Mouse (Mus musculus) MEL (cell line): ENCODE results near the gene Kitl.

Experiments
- BHLHE40 ChIP-seq: IDR thresholded peaks from 2 replicates; pipeline ENCODE4 v1.6.1; 2012; ENCODE audit warnings: low read depth, mild to moderate bottlenecking, inconsistent platforms, low read length, improper control_type of control experiment, borderline replicate concordance
- CHD1 ChIP-seq: IDR thresholded peaks from 2 replicates; pipeline ENCODE4 v1.6.1; 2012; ENCODE audit warnings: low read depth, mild to moderate bottlenecking, inconsistent platforms, low read length, improper control_type of control experiment
- CTCF ChIP-seq, 3 experiments: IDR thresholded peaks in 2 of 3; conservative IDR thresholded peaks in 1 of 3; 2 replicates each; pipeline ENCODE4 v1.5.1; 2011 to 2012; ENCODE audit warnings: low read length in 3 of 3, low read depth in 2 of 3, mild to moderate bottlenecking in 2 of 3, improper control_type of control experiment in 1 of 3, inconsistent platforms in 1 of 3, mixed read lengths in 1 of 3, moderate library complexity in 1 of 3; ENCODE audit not compliant: control insufficient read depth in 1 of 3, insufficient read depth in 1 of 3, poor library complexity in 1 of 3, severe bottlenecking in 1 of 3
- MAX ChIP-seq: IDR thresholded peaks from 2 replicates; pipeline ENCODE4 v1.6.1; 2011; ENCODE audit warnings: low read length, improper control_type of control experiment
- MYB ChIP-seq: IDR thresholded peaks from 2 replicates; pipeline ENCODE4 v1.6.1; 2011; ENCODE audit warnings: mild to moderate bottlenecking, low read depth, low read length, improper control_type of control experiment
- NRF1 ChIP-seq: IDR thresholded peaks from 2 replicates; pipeline ENCODE4 v1.6.1; 2014; ENCODE audit warnings: low read depth, mild to moderate bottlenecking, inconsistent platforms, low read length, improper control_type of control experiment, moderate library complexity; ENCODE audit not compliant: poor library complexity, insufficient read depth, severe bottlenecking
- POLR2A ChIP-seq, 2 experiments: IDR thresholded peaks; 2 replicates each; pipeline ENCODE4 v1.6.1; 2011 to 2012; ENCODE audit warnings: low read length in 2 of 2, mild to moderate bottlenecking in 2 of 2, control low read depth in 1 of 2, improper control_type of control experiment in 1 of 2, low read depth in 1 of 2, moderate library complexity in 1 of 2; ENCODE audit not compliant: control insufficient read depth in 1 of 2, insufficient read depth in 1 of 2, poor library complexity in 1 of 2
- RAD21 ChIP-seq: IDR thresholded peaks from 2 replicates; pipeline ENCODE4 v1.6.1; 2011; ENCODE audit warnings: mild to moderate bottlenecking, low read depth, low read length, improper control_type of control experiment
- RCOR1 ChIP-seq: IDR thresholded peaks from 2 replicates; pipeline ENCODE4 v1.6.1; 2012; ENCODE audit warnings: low read depth, mild to moderate bottlenecking, inconsistent platforms, low read length, improper control_type of control experiment
- UBTF ChIP-seq: IDR thresholded peaks from 2 replicates; pipeline ENCODE4 v1.6.1; 2012; ENCODE audit warnings: low read depth, mild to moderate bottlenecking, inconsistent platforms, low read length, improper control_type of control experiment, moderate library complexity, borderline replicate concordance; ENCODE audit not compliant: insufficient read depth

DNA sequence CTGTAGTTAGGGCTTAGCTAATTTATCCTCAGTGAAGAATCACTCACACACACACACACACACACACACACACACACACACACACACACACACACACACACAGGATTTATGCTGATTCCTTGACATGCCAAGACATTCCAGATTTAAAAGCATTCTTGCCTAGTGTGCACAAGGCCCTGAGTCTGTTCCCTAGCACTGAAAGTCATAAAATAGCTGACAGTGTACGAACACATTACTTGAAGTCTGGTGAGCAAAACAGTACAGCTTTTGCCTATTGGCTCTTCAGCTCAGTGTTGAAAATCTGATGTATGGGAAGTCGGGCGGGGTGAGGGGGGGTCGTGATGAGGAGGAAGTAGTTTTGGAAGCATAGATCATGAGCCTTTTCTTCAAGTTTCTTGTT lies 37.5 kb downstream of the Kitl start:
- TF ChIP-seq BHLHE40, result no peak
- TF ChIP-seq UBTF, result no peak
- TF ChIP-seq MYB, result no peak
- no peak for TF ChIP-seq RAD21
- TF ChIP-seq RCOR1, result no peak
- TF ChIP-seq POLR2A (IDR thresholded peaks at IDR 0.05; ENCODE audit: control insufficient read depth in 1 of 2, insufficient read depth in 1 of 2, low read depth in 1 of 2, low read length in 2 of 2, poor library complexity in 1 of 2), result no peak
- TF ChIP-seq MAX, result no peak
- no peak for TF ChIP-seq CTCF (IDR thresholded peaks at IDR 0.05 in 2 of 3, conservative IDR thresholded peaks at IDR 0.05 in 1 of 3; ENCODE audit: control insufficient read depth in 1 of 3, insufficient read depth in 1 of 3, low read depth in 2 of 3, low read length in 3 of 3, poor library complexity in 1 of 3, severe bottlenecking in 1 of 3)
- TF ChIP-seq CHD1, result no peak
- no peak for TF ChIP-seq NRF1
